Mouse (Mus musculus) heart, embryonic 15.5 days (tissue): Measurements from ENCODE around the gene Fam149a. TPM values are rescaled to one million over a fixed set of nuclear protein-coding genes. Genes with fewer than 3 reads are reported as not detected.

Source experiments
- ATAC-seq: fragments of 200-750 bp; cut with Nextera tagmentation; replicated peaks from 2 replicates; pipeline ENCODE4 v1.8.0; 2017; ENCODE audit warnings: low read depth, moderate TSS enrichment; ENCODE audit not compliant: insufficient number of reproducible peaks, insufficient read depth, low FRiP score
- H3K27ac ChIP-seq: fragments of 300-500 bp; sonication (generic); 2 replicates; pipeline ENCODE4 v1.5.1; 2015; ENCODE audit warnings: mild to moderate bottlenecking, inconsistent platforms
- H3K27me3 ChIP-seq: fragments of 300-500 bp; sonication (generic); 2 replicates; pipeline ENCODE4 v1.6.1; 2015; ENCODE audit warnings: inconsistent platforms
- H3K36me3 ChIP-seq: fragments of 300-500 bp; sonication (generic); 2 replicates; pipeline ENCODE4 v1.6.1; 2015; ENCODE audit warnings: mild to moderate bottlenecking, inconsistent platforms
- H3K4me1 ChIP-seq: fragments of 300-500 bp; sonication (generic); replicated peaks from 2 replicates; pipeline ENCODE4 v1.6.1; 2015; ENCODE audit warnings: inconsistent platforms
- H3K4me2 ChIP-seq: fragments of 300-500 bp; sonication (generic); 2 replicates; pipeline ENCODE4 v1.6.1; 2015; ENCODE audit warnings: inconsistent platforms, mild to moderate bottlenecking, moderate library complexity
- H3K4me3 ChIP-seq: fragments of 300-500 bp; sonication (generic); 2 replicates; pipeline ENCODE4 v1.5.1; 2015; ENCODE audit warnings: mild to moderate bottlenecking, inconsistent platforms
- H3K9ac ChIP-seq: fragments of 300-500 bp; sonication (generic); 2 replicates; pipeline ENCODE4 v1.6.1; 2015; ENCODE audit warnings: mild to moderate bottlenecking, inconsistent platforms
- H3K9me3 ChIP-seq: fragments of 300-500 bp; sonication (generic); replicated peaks from 2 replicates; pipeline ENCODE4 v1.6.1; 2016; ENCODE audit warnings: inconsistent platforms
- WGBS: fragments of 180-500 bp; shearing (Covaris S2); methylation state at CpG from one replicate; pipeline ENCODE4 v1.1.7; 2015; ENCODE audit warnings: mixed read lengths; 5-methylcytosine and 5-hydroxymethylcytosine counted together
- polyA plus RNA-seq: library from polyadenylated mRNA; unstranded; fragments of >200 nt; fragmentation: Nextera tagmentation; extraction: Ambion mirVana; gene quantifications from 2 replicates; pipeline ENCODE4 v1.2.1, GENCODE M21; 2015

Gene Fam149a
- polyA plus RNA-seq, 1 experiment from 2014 or later = 3.6 TPM

DNA sequence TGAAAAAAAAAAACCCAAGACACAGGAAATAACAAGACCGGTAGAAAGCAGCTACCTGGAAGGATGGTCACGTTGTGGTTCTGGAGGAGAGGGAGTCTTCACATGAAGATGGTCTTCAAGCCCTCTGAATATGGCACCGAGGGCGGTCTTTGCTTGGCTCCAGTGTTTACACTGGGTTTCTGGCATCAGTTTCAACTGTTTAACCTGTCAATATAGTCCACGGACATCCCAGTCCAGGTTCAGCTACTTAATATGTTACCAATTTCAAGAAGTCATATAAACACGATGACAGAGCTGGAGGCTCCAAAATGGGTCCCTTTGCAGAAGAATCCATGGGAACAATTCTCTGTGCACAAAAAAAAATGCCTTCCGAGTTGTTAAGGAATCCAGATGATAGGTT, 87.4 kb downstream of the Fam149a start, which contains the start of gene Klkb1:
Klkb1 (minus strand) TSS at position 173 of the 400 bp plus-strand sequence.
- Histone ChIP-seq H3K27ac (no peak within 1 kb of the TSS), H3K27me3 (no peaks in the 10 kb centered on the region), H3K4me1 (no peaks in the 10 kb centered on the region), H3K9me3 (no peaks in the 10 kb centered on the region), H3K36me3 (no peaks in the 10 kb centered on the region), H3K4me3 (no peak within 1 kb of the TSS), H3K4me2 (no peak within 1 kb of the TSS), H3K9ac (no peak within 1 kb of the TSS)
- no peak for ATAC-seq
- WGBS = 83% methylated on average over 7 of the region's 7 CpGs

DNA sequence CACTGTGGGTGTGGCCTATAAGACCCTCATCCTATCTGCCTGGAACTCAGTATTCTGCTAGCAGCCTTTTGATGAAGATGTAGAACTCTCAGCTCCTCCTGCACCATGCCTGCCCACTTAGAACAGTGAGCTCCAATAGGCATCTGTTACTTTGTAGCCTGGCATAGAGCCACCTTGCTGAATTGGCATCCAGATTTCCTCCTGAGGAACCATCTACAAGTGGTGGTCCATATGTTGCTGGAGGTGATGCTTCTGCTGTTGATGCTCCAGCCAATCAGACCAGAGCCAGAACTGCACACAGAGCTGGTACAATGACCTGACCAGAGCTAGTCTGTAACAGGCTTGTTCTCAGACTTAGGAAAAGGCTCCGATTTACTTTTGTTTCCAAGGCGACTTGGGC, 90.3 kb downstream of the Fam149a start:
- H3K9ac ChIP-seq = no peak overlapping the region
- 82% methylated on average over 2 of the region's 2 CpGs for WGBS
- H3K4me2 ChIP-seq = no peak overlapping the region
- no peak overlapping the region for H3K4me3 ChIP-seq
- no peaks in the 10 kb centered on the region for H3K36me3 ChIP-seq
- H3K27me3 ChIP-seq = no peaks in the 10 kb centered on the region
- H3K9me3 ChIP-seq = no peaks in the 10 kb centered on the region
- no peaks in the 10 kb centered on the region for H3K4me1 ChIP-seq
- no peak overlapping the region for H3K27ac ChIP-seq
- ATAC-seq = no peak

Other genes with a start within 250 kb of the Fam149a start
- gene F11, start 120.3 kb downstream of the Fam149a start, polyA plus RNA-seq = 0.32 TPM in 1 of 2 replicates, not detected in the other
- 0.08 TPM in 1 of 2 replicates, not detected in the other for gene Klkb1, start 87.4 kb downstream of the Fam149a start, polyA plus RNA-seq
- gene Gm45753, start 73.8 kb downstream of the Fam149a start, polyA plus RNA-seq = 0.29 TPM in 1 of 2 replicates, not detected in the other
- 0.60 and 1.0 TPM in 2 replicates for gene Cyp4v3, start 49.1 kb downstream of the Fam149a start, polyA plus RNA-seq
- gene Tlr3, start 28.8 kb upstream of the Fam149a start, polyA plus RNA-seq = 2.4 and 2.5 TPM in 2 replicates
- 307 and 382 TPM in 2 replicates for gene Sorbs2, start 125.5 kb upstream of the Fam149a start, polyA plus RNA-seq